Comparison of ENCODE assay signal across 8 mouse cellular contexts in genomic region chr11:84818961-84819692, GRCm38 (mm10). TPM values are rescaled to one million over a fixed set of nuclear protein-coding genes. Genes with fewer than 3 reads are reported as not detected.
A peak's percentile ranks its signal among the peaks of the same experiment; 100 is the strongest.
DNase-seq lines count a peak whose midpoint lies in the region; ATAC-seq lines count a peak whose summit lies in the region.

Mrm1 (minus strand) TSS chr11:84819515.

- H3K4me3 ChIP-seq in intestine, embryonic 14.5 days (ENCODE audit: low read depth, low read length) = peak within 1 kb of the TSS; percentile 78

- H3K9ac ChIP-seq in intestine, embryonic 14.5 days (ENCODE audit: low read length) = peak within 1 kb of the TSS; percentile 72

- H3K4me1 ChIP-seq in intestine, embryonic 14.5 days (replicated peaks; ENCODE audit: control insufficient read depth, insufficient read depth, low read length) = no peaks in the 10 kb centered on the region

- peak; percentile 95 for DNase-seq in adrenal gland, adult 18-20 months (ENCODE audit: low spot score in 2 of 2)
- peak; percentile 95 for DNase-seq in embryo, embryonic 11 days
- peak; percentile 94 for DNase-seq in gastrocnemius, postnatal 25 days
- peak; percentile 98 for DNase-seq in intestine, embryonic 14.5 days (ENCODE audit: low spot score)
- peak; percentile 92 to 93 for DNase-seq in left cerebral cortex, postnatal 14 days (ENCODE audit: low spot score in 2 of 2)
- DNase-seq in mesoderm, embryonic 11.5 days (ENCODE audit: low read depth, low spot score) = peak; percentile 94
- DNase-seq in right cerebral cortex, postnatal 36 days (ENCODE audit: low spot score in 2 of 2) = peak; percentile 87 to 92
- DNase-seq in yolk sac, embryonic 10.5 days (ENCODE audit: low spot score) = peak; percentile 98

- H3K27ac ChIP-seq in intestine, embryonic 14.5 days (ENCODE audit: low read depth) = peak within 1 kb of the TSS; percentile 86

- no peaks in the 10 kb centered on the region for H3K27me3 ChIP-seq in intestine, embryonic 14.5 days (replicated peaks; ENCODE audit: control insufficient read depth, insufficient read depth, low read length)

- peaks cover 9% of the 10 kb centered on the region; the same call in 1 of the 2 replicates for H3K36me3 ChIP-seq in intestine, embryonic 14.5 days (ENCODE audit: control insufficient read depth, insufficient read depth, low read length)

- no peaks in the 10 kb centered on the region for H3K9me3 ChIP-seq in intestine, embryonic 14.5 days (ENCODE audit: control insufficient read depth, low read length)

- intact Hi-C loops in left cerebral cortex, postnatal 14 days (cut with DNase I) = no loop called here

- H3K4me2 ChIP-seq in intestine, embryonic 14.5 days (ENCODE audit: low read length) = peak within 1 kb of the TSS; percentile 82

- ATAC-seq in intestine, embryonic 14.5 days (replicated peaks; ENCODE audit: low FRiP score, low TSS enrichment, low read depth) = peak; percentile 85

- under 1% methylated on average over 55 of the region's 55 CpGs for WGBS in intestine, embryonic 14.5 days

RNA-seq across cellular contexts. Expression of gene Mrm1, which starts in this region (rescaled TPM):
- 10 to 100 TPM; 14.2 to 22.6 TPM for total RNA-seq in adrenal gland, adult 18-20 months (2021)
- 1 to 10 TPM; 7.1 to 7.9 TPM for total RNA-seq in gastrocnemius, postnatal 25 days (2021)
- polyA plus RNA-seq in intestine, embryonic 14.5 days (2014; fragmentation: Nextera tagmentation; extraction: Ambion mirVana) = 15.9 and 16.9 TPM in 2 replicates
- 10 to 100 TPM; 17.0 to 17.2 TPM for total RNA-seq in left cerebral cortex, postnatal 14 days (2021)

Comparison
In these comparisons a context has a peak if more than half of its experiments do, and no peak if none do; other contexts are left out.
1. Peak in every context shown above with its lines: DNase-seq, ATAC-seq, H3K4me3 ChIP-seq and H3K27ac ChIP-seq.